Mouse (Mus musculus): ENCODE results near the gene Armc8. TPM values are rescaled to one million over a fixed set of nuclear protein-coding genes. Genes with fewer than 3 reads are reported as not detected.
"Not testable (repeated sequence)": the region's sequence is repeated elsewhere in the genome, so short reads cannot be mapped to it uniquely, and the experiment has no call there.

Armc8 gene
- 10 to 100 TPM; 26.7 to 27.9 TPM for total RNA-seq (2021)
- long read RNA-seq, experiment 1, full-length matches to known transcripts, result 21 of 56 reads
- long read RNA-seq, experiment 1, partial matches to known transcripts, result 7 of 56 reads
- long read RNA-seq, experiment 1, other reads (novel, unspliced or antisense), result 28 of 56 reads
- long read RNA-seq, experiment 2, full-length matches to known transcripts, result 16 of 46 reads
- long read RNA-seq, experiment 2, partial matches to known transcripts, result 8 of 46 reads
- long read RNA-seq, experiment 2, other reads (novel, unspliced or antisense), result 22 of 46 reads

DNA sequence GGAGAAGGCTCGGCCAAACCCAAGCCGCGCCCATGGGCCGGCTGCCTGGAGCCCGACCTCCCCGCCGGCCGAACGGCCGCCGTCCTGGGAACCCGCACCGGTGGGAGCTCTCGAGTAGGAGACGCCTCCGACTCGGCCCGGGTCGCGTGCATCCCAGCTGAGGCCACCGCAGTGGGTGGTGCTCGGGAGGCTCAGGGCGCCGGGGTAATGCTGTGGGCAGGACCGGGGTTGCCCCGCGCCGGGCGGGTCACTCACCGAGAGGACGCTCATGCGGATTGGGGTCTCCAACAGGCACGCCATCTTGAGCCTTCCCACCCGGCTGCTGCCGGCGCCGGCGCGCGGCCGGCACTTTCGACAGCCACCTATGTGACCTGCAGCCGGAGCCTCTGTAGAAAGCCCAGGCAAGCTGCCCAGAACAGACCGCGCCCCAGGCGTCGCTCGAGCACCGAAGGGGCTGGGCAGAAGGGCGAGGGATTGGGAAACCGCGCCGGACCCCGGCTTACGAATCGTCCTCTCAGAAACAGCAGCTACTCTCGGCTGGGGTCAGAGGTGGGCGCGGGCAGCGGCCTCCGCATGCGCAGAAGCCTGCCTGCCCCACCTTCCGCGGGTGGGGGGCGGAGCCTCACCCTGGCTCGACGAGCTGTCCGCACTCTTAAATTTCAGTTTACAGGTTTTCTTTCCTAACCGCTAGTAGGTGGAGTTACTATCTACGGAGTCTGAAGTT, at the start of gene Armc8:
TSS of gene Armc8 (minus strand) at position 553 of the 724 bp plus-strand sequence.
- intact Hi-C loops (cut with DNase I), result no loop called here
- DNase-seq, result peak; percentile 95
- Histone ChIP-seq H3K27ac (peak within 1 kb of the TSS; percentile 96), H3K4me3 (peak within 1 kb of the TSS; percentile 80)
- TF ChIP-seq CTCF (IDR thresholded peaks at IDR 0.05), result no peak

DNA sequence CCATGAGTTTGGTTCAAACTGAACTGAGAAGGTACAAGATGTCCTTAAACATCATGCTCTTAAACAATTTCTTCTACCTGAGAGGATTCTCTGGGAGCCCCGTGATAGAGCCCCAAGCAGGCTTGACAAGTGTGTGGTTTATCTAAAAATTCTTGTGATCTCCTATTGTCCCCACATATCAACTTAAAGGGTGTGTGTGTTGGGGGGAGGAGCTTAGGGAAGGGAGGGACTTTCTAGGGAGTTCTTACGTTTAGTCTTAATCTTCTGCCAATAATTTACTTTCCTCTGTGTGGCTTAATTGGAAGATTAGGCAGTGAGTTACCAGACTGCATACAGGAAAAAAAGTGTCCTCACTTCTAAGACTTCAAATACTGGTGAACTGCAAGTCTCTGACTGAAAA, 43.5 kb upstream of the Armc8 start, which contains the start of gene A4gnt:
TSS of gene A4gnt (plus strand) at position 301 of the 400 bp plus-strand sequence.
- no peak for DNase-seq
- intact Hi-C loops (cut with DNase I), result no loop called here
- TF ChIP-seq CTCF (IDR thresholded peaks at IDR 0.05), result no peak
- no peak within 1 kb of the TSS for H3K27ac ChIP-seq
- no peak within 1 kb of the TSS for H3K4me3 ChIP-seq

DNA sequence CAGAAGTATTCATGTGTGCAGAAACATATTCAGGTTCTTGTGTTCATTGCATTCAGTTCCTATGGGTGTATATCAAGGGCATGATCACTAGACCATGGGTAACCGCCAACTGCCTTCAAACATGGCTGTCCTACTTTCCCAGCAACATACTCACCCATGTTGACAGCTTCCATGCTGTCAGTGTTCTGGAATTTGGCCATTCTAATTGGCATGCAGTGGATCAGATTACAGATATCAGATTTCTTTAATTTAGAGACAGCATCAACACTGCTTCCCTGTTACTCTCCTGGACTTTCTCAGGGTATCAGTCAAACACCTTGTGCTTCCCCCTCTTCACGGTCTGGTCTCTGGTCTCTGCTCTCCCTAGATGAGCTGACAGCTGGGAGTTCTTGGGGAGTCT, 34.9 kb upstream of the Armc8 start:
- no peak for DNase-seq
- no peak for TF ChIP-seq CTCF (IDR thresholded peaks at IDR 0.05)
- intact Hi-C loops (cut with DNase I), result no loop called here
- no peak overlapping the region for H3K27ac ChIP-seq
- no peak overlapping the region for H3K4me3 ChIP-seq

GRCm38 (mm10) chr9:99599127-99599526, 30.4 kb upstream of the Armc8 start:
- H3K27ac ChIP-seq; intact Hi-C loops (cut with DNase I); DNase-seq; H3K4me3 ChIP-seq: not testable (repeated sequence)

DNA sequence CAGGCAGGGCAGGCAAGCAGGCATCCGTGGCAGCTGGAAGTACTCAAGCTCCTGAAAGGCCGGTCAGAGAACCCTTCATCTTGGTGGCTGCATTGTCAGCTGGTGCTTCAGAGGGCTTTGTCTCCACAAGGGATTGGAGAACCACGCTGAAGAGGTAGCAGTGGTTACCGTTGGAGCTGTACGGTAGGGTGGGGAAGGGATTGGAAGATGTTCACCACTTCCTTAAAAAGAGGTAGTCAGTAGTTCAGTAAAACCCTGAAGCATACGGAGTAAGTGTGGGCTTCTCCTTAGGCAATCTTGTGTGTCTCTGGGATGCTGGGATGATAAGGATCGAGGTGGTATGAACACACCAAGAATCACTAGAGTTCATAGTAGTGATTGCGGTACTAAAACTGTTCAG, 22.4 kb upstream of the Armc8 start:
- Histone ChIP-seq H3K4me3 (no peak overlapping the region), H3K27ac (no peak overlapping the region)
- no peak for DNase-seq
- TF ChIP-seq CTCF (IDR thresholded peaks at IDR 0.05), result no peak
- intact Hi-C loops (cut with DNase I), result no loop called here

DNA sequence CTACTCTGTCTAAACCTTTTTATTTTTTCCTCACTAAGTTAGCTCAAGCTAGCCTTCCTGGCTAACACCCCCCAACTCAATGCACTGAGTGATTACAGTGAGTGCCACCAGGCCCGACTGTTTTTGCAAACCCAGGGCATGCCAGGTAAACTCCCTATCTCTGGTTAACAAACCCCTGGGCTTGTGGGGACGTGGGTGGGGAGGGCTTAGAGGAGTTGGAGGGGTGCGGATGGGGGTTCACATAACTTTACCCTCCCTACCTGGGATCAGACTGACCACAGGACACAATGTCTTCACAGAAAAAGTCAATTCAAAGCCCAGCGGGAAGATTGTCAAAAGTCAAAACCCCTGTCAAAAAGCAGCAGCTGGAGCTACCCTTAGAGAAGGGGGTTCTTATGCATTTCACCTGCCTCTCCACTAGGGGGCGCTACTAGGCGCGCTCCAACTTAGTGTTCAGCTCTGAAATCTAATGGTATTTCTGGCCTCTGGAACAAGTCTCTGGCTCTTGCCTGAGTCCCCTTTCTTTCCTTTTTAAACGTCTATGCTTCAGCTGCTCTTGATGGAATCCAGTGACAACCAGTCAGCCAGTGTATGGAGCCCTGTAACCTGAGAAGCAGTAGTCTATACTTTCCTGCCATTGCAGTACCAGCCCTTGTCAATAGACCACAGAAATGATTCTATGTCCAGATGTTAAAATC, 19.0 kb upstream of the Armc8 start:
- TF ChIP-seq CTCF (IDR thresholded peaks at IDR 0.05), result peak; percentile 98; the same call in 1 of the 2 replicates
- Histone ChIP-seq H3K27ac (no peak overlapping the region), H3K4me3 (no peak overlapping the region)
- peak; percentile 66 for DNase-seq
- intact Hi-C loops (cut with DNase I), result loop anchor here (1.0 kb wide), 1 partner anchor 75 kb away; no protein-coding TSS in a partner anchor

- H3K4me3 ChIP-seq, result no peak overlapping the region
- H3K27ac ChIP-seq, result peak overlapping the region; percentile 35; the same call in 1 of the 2 replicates
- peak; percentile 73 for TF ChIP-seq CTCF (IDR thresholded peaks at IDR 0.05)
- DNase-seq, result peak; percentile 27
- intact Hi-C loops (cut with DNase I), result loop anchor here (2.0 kb wide), 1 partner anchor 122 kb away; no protein-coding TSS in a partner anchor
Measured at GRCm38 (mm10) chr9:99580655-99581054, 12.0 kb upstream of the Armc8 start.

GRCm38 (mm10) chr9:99575677-99576480, 7.2 kb upstream of the Armc8 start, which contains the start of gene Dbr1:
Gene Dbr1, plus strand, starts transcription at chr9:99575799.
- peak; percentile 94 for DNase-seq
- H3K27ac ChIP-seq, result peak within 1 kb of the TSS; percentile 93
- intact Hi-C loops (cut with DNase I), result loop anchor here (10.0 kb wide), 1 partner anchor 331 kb away; the partner anchor contains the start of gene Cep70
- H3K4me3 ChIP-seq, result peak within 1 kb of the TSS; percentile 99
- no peak for TF ChIP-seq CTCF (IDR thresholded peaks at IDR 0.05)

DNA sequence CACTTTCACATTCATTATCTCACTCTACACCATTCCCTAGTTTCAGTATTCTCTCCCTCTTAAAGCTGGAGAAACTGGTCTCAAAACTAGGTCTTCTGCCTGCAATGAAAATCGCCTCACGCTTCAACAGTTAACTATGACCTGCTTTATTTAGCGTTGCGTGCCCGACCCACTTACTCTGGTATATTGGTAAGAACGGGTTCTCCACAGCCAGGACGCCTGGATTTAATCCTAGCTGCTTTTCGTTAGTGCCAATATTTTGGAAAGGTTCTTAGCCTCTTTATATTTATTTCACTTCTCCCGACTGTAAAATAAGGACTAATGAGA, 335 bp upstream of the Armc8 start:
- DNase-seq, result no peak
- intact Hi-C loops (cut with DNase I), result no loop called here
- Histone ChIP-seq H3K4me3 (peak overlapping the region; percentile 80), H3K27ac (peak overlapping the region; percentile 96)
- TF ChIP-seq CTCF (IDR thresholded peaks at IDR 0.05), result no peak

- H3K4me3 ChIP-seq, result peak overlapping the region; percentile 80
- no peak for DNase-seq
- TF ChIP-seq CTCF (IDR thresholded peaks at IDR 0.05), result no peak
- intact Hi-C loops (cut with DNase I), result no loop called here
- H3K27ac ChIP-seq, result peak overlapping the region; percentile 96
Measured at GRCm38 (mm10) chr9:99568023-99568346, 714 bp downstream of the Armc8 start.

DNA sequence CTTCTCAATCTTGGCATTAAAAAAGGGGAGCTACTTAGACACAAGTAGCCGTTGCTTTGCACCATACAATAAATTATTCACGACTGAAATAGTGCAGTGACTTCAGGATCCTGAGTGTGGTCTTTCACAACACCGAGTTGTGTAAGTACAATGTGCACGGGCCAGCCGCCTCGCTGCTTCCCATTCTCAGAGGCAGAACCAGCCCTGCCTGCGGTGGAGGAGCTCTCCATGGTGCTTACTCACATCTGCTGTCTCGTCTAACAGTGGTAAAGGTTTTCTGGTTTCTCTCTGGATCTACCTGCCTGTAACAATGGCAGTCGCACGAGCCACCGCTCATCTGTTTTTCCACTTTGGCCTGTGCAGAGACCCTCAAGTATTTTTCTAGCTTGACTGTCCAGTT, 5.0 kb downstream of the Armc8 start:
- no peak for TF ChIP-seq CTCF (IDR thresholded peaks at IDR 0.05)
- intact Hi-C loops (cut with DNase I), result no loop called here
- Histone ChIP-seq H3K27ac (no peak overlapping the region), H3K4me3 (no peak overlapping the region)
- DNase-seq, result peak; percentile 74

DNA sequence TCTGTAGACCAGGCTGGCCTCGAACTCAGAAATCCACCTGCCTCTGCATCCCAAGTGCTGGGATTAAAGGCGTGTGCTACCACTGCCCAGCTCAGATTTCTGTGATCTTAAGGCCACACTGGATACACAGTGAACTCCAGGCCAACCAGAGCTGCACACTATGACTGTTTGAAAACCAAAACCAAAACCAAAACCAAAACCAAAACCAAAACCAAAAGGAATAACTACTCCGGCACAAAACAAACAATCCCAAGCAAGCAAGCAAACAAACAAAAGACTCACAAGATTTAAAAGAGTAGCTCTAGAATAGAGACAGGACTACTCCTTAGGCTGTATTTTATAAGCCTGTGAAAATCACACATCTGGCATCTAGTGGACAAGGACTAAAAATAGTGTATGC, 8.3 kb downstream of the Armc8 start:
- no peak for TF ChIP-seq CTCF (IDR thresholded peaks at IDR 0.05)
- peak overlapping the region; percentile 53; the same call in 1 of the 2 replicates for H3K27ac ChIP-seq
- H3K4me3 ChIP-seq, result peak overlapping the region; percentile 48
- DNase-seq, result no peak
- intact Hi-C loops (cut with DNase I), result no loop called here

All from gastrocnemius, adult 2 months (tissue).